16 mouse cellular contexts compared by ENCODE assay signal in genomic region chr3:136736773-136737298, GRCm38 (mm10).
"Had no signal": no experiment of that assay in that cellular context is flagged by ENCODE, and none has a peak within 500 bp of the region (broad histone marks: within the 10 kb centered on the region; RNA-seq: fewer than 3 reads in every experiment).

No protein-coding gene starts in this region.

- H3K4me1 ChIP-seq: stomach, embryonic 15.5 days had no signal

- DNase-seq: kidney, adult 11 months; kidney, adult 9 months; layer of hippocampus, adult 9-11 months; layer of hippocampus, postnatal 36 days; lung, adult 18-20 months; lung, postnatal 4 days; right cerebral cortex, postnatal 14 days; thymus, adult 2 months; thymus, postnatal 25 days had no signal

- ATAC-seq: midbrain, embryonic 16.5 days had no signal

- H3K4me2 ChIP-seq: limb, embryonic 13.5 days; midbrain, embryonic 12.5 days; neural tube, embryonic 13.5 days; stomach, embryonic 15.5 days had no signal

- H3K27me3 ChIP-seq: limb, embryonic 13.5 days; megakaryocyte, embryonic 14.5 days; midbrain, embryonic 12.5 days; neural tube, embryonic 13.5 days; stomach, embryonic 15.5 days had no signal

- H3K27ac ChIP-seq: kidney, postnatal 0 days; limb, embryonic 13.5 days; midbrain, embryonic 12.5 days; neural tube, embryonic 13.5 days; stomach, embryonic 15.5 days had no signal

- H3K9me3 ChIP-seq: limb, embryonic 13.5 days; megakaryocyte, embryonic 14.5 days; midbrain, embryonic 12.5 days; neural tube, embryonic 13.5 days; stomach, embryonic 15.5 days had no signal

- H3K9ac ChIP-seq: limb, embryonic 13.5 days; midbrain, embryonic 12.5 days; neural tube, embryonic 13.5 days; stomach, embryonic 15.5 days had no signal

- H3K36me3 ChIP-seq: limb, embryonic 13.5 days; midbrain, embryonic 12.5 days; neural tube, embryonic 13.5 days; stomach, embryonic 15.5 days had no signal

- H3K4me3 ChIP-seq: limb, embryonic 13.5 days; megakaryocyte, embryonic 14.5 days; midbrain, embryonic 12.5 days; neural tube, embryonic 13.5 days; stomach, embryonic 15.5 days had no signal
